Mouse (Mus musculus): Measurements from ENCODE around the gene Acadvl. TPM values are rescaled to one million over a fixed set of nuclear protein-coding genes. Genes with fewer than 3 reads are reported as not detected.

Acadvl gene
- polyA plus RNA-seq, 1 experiment from 2014 or later: 94.1 TPM

DNA sequence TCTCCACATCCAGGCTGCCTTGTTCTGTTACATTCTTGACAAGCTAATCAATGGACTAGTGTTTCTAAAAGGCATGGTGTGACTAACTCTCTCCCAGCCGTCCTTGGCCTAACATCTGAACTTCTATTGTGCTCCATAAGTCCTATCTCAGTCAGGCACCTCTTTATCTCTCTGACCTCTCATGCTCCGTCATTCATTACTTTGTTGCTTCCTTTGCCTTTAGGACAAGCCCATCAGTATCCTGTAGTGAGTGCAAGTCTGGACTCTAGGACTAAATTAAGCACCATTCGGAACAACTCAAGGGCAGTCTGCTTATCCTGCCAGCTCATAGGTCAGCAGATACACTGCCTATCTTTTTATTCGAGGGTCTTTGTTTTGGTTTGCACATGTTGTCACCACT, 38.9 kb downstream of the Acadvl start:
- Histone ChIP-seq H3K27me3 (ENCODE audit: control insufficient read depth, insufficient read depth, low read length) (no peaks in the 10 kb centered on the region), H3K4me2 (no peak overlapping the region), H3K27ac (ENCODE audit: low read depth, low read length) (no peak overlapping the region), H3K9ac (ENCODE audit: low read depth, low read length) (no peak overlapping the region), H3K4me3 (ENCODE audit: low read depth, low read length) (no peak overlapping the region), H3K4me1 (ENCODE audit: control insufficient read depth, insufficient read depth, low read length) (peaks cover 4% of the 10 kb centered on the region; the same call in 1 of the 2 replicates), H3K9me3 (replicated peaks; ENCODE audit: control insufficient read depth, low read length) (no peaks in the 10 kb centered on the region), H3K36me3 (ENCODE audit: control insufficient read depth, insufficient read depth, low read length) (peaks cover 26% of the 10 kb centered on the region)
- WGBS (ENCODE audit: insufficient replicate concordance): 54% methylated on average over 4 of the region's 4 CpGs
- ATAC-seq (replicated peaks; ENCODE audit: insufficient number of reproducible peaks, low FRiP score, low TSS enrichment): no peak

DNA sequence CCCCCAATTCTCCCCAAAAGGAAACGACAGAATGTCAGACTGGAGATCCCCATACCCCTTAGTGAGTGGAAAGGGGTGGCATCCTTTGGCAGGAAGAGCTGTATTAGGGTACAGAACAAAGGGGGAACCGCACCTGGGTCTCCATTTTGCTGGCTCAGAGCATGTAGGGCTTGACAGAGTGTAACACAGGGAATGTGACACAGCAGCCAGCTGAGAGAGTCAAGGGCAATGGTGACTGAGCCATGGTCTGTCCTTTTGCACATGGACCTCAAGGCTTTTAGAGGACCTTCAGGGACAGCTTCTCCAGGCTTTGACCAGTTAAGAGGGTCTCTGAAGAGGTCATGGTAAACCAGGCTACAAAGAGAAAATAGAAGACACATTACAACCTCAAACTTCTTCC, 40.3 kb downstream of the Acadvl start:
- H3K9me3 ChIP-seq (replicated peaks; ENCODE audit: control insufficient read depth, low read length): no peaks in the 10 kb centered on the region
- H3K27ac ChIP-seq (ENCODE audit: low read depth, low read length): no peak overlapping the region
- no peak overlapping the region for H3K9ac ChIP-seq (ENCODE audit: low read depth, low read length)
- no peak overlapping the region for H3K4me2 ChIP-seq
- peaks cover 33% of the 10 kb centered on the region for H3K36me3 ChIP-seq (ENCODE audit: control insufficient read depth, insufficient read depth, low read length)
- H3K27me3 ChIP-seq (ENCODE audit: control insufficient read depth, insufficient read depth, low read length): no peaks in the 10 kb centered on the region
- ATAC-seq (replicated peaks; ENCODE audit: insufficient number of reproducible peaks, low FRiP score, low TSS enrichment): no peak
- WGBS (ENCODE audit: insufficient replicate concordance): 79% methylated on average over 2 of the region's 2 CpGs
- peaks cover 4% of the 10 kb centered on the region; the same call in 1 of the 2 replicates for H3K4me1 ChIP-seq (ENCODE audit: control insufficient read depth, insufficient read depth, low read length)
- H3K4me3 ChIP-seq (ENCODE audit: low read depth, low read length): no peak overlapping the region

- no peak overlapping the region for H3K27ac ChIP-seq (ENCODE audit: low read depth, low read length)
- ATAC-seq (replicated peaks; ENCODE audit: insufficient number of reproducible peaks, low FRiP score, low TSS enrichment): no peak
- no peak overlapping the region for H3K4me2 ChIP-seq
- no peak overlapping the region for H3K4me3 ChIP-seq (ENCODE audit: low read depth, low read length)
- no peaks in the 10 kb centered on the region for H3K9me3 ChIP-seq (replicated peaks; ENCODE audit: control insufficient read depth, low read length)
- H3K4me1 ChIP-seq (ENCODE audit: control insufficient read depth, insufficient read depth, low read length): peaks cover 9% of the 10 kb centered on the region
- WGBS (ENCODE audit: insufficient replicate concordance): 83% methylated on average over 3 of the region's 3 CpGs
- H3K36me3 ChIP-seq (ENCODE audit: control insufficient read depth, insufficient read depth, low read length): peaks cover 28% of the 10 kb centered on the region
- peaks cover 17% of the 10 kb centered on the region for H3K27me3 ChIP-seq (ENCODE audit: control insufficient read depth, insufficient read depth, low read length)
- no peak overlapping the region for H3K9ac ChIP-seq (ENCODE audit: low read depth, low read length)
These were observed 44.4 kb downstream of the Acadvl start for GRCm38 (mm10) chr11:69970775-69971174.

GRCm38 (mm10) chr11:69970222-69970621, 45.0 kb downstream of the Acadvl start:
- peaks cover 26% of the 10 kb centered on the region for H3K36me3 ChIP-seq (ENCODE audit: control insufficient read depth, insufficient read depth, low read length)

GRCm38 (mm10) chr11:69968793-69969192, 46.4 kb downstream of the Acadvl start:
- H3K27me3 ChIP-seq (ENCODE audit: control insufficient read depth, insufficient read depth, low read length): peaks cover 37% of the 10 kb centered on the region
- peaks cover 15% of the 10 kb centered on the region for H3K36me3 ChIP-seq (ENCODE audit: control insufficient read depth, insufficient read depth, low read length)

More at GRCm38 (mm10) chr11:69970222-69970621, 45.0 kb downstream of the Acadvl start:
- no peaks in the 10 kb centered on the region for H3K9me3 ChIP-seq (replicated peaks; ENCODE audit: control insufficient read depth, low read length)
- peaks cover 10% of the 10 kb centered on the region for H3K4me1 ChIP-seq (ENCODE audit: control insufficient read depth, insufficient read depth, low read length)
- peaks cover 23% of the 10 kb centered on the region for H3K27me3 ChIP-seq (ENCODE audit: control insufficient read depth, insufficient read depth, low read length)
- no peak for ATAC-seq (replicated peaks; ENCODE audit: insufficient number of reproducible peaks, low FRiP score, low TSS enrichment)
- 81% methylated on average over 6 of the region's 6 CpGs for WGBS (ENCODE audit: insufficient replicate concordance)
- no peak overlapping the region for H3K9ac ChIP-seq (ENCODE audit: low read depth, low read length)
- H3K4me3 ChIP-seq (ENCODE audit: low read depth, low read length): no peak overlapping the region
- no peak overlapping the region for H3K4me2 ChIP-seq
- no peak overlapping the region for H3K27ac ChIP-seq (ENCODE audit: low read depth, low read length)

DNA sequence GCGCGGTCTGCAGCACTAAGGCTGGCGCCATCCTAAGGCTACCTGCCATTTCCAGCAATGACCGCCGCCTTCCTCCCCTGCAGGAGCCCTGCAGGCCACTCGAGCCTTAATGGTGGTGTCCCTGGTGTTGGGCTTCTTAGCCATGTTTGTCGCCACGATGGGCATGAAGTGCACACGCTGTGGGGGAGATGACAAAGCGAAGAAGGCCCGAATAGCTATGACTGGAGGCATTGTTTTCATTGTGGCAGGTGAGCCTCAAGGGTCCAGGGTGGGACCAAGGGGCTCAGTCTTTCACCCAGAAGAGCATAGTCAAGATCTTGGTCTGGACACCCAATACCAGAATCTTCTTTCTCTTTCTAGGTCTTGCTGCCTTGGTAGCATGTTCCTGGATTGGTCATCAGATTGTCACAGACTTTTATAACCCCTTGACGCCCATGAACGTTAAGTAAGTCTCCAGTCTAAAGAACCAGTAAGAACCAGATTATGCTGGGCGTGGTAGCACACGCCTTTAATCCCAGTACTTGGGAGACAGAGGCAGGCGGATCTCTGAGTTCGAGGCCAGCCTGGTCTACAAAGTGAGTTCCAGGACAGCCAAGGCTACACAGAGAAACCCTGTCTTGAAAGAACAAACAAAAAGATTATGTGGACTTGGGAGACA, 48.2 kb downstream of the Acadvl start:
- Histone ChIP-seq H3K4me1 (ENCODE audit: control insufficient read depth, insufficient read depth, low read length) (peaks cover 10% of the 10 kb centered on the region), H3K36me3 (ENCODE audit: control insufficient read depth, insufficient read depth, low read length) (peaks cover 13% of the 10 kb centered on the region), H3K9me3 (replicated peaks; ENCODE audit: control insufficient read depth, low read length) (no peaks in the 10 kb centered on the region), H3K4me3 (ENCODE audit: low read depth, low read length) (peak overlapping the region; percentile 33), H3K4me2 (peak overlapping the region; percentile 73), H3K9ac (ENCODE audit: low read depth, low read length) (peak overlapping the region; percentile 56), H3K27me3 (ENCODE audit: control insufficient read depth, insufficient read depth, low read length) (peaks cover 53% of the 10 kb centered on the region), H3K27ac (ENCODE audit: low read depth, low read length) (no peak overlapping the region)
- no peak for ATAC-seq (replicated peaks; ENCODE audit: insufficient number of reproducible peaks, low FRiP score, low TSS enrichment)
- 38% methylated on average over 17 of the region's 17 CpGs for WGBS (ENCODE audit: insufficient replicate concordance)

More at GRCm38 (mm10) chr11:69968793-69969192, 46.4 kb downstream of the Acadvl start:
- Histone ChIP-seq H3K4me3 (ENCODE audit: low read depth, low read length) (no peak overlapping the region), H3K9me3 (replicated peaks; ENCODE audit: control insufficient read depth, low read length) (no peaks in the 10 kb centered on the region), H3K4me1 (ENCODE audit: control insufficient read depth, insufficient read depth, low read length) (peaks cover 10% of the 10 kb centered on the region), H3K27ac (ENCODE audit: low read depth, low read length) (no peak overlapping the region), H3K4me2 (no peak overlapping the region), H3K9ac (ENCODE audit: low read depth, low read length) (no peak overlapping the region)
- WGBS (ENCODE audit: insufficient replicate concordance): 78% methylated on average over 4 of the region's 4 CpGs
- ATAC-seq (replicated peaks; ENCODE audit: insufficient number of reproducible peaks, low FRiP score, low TSS enrichment): no peak

DNA sequence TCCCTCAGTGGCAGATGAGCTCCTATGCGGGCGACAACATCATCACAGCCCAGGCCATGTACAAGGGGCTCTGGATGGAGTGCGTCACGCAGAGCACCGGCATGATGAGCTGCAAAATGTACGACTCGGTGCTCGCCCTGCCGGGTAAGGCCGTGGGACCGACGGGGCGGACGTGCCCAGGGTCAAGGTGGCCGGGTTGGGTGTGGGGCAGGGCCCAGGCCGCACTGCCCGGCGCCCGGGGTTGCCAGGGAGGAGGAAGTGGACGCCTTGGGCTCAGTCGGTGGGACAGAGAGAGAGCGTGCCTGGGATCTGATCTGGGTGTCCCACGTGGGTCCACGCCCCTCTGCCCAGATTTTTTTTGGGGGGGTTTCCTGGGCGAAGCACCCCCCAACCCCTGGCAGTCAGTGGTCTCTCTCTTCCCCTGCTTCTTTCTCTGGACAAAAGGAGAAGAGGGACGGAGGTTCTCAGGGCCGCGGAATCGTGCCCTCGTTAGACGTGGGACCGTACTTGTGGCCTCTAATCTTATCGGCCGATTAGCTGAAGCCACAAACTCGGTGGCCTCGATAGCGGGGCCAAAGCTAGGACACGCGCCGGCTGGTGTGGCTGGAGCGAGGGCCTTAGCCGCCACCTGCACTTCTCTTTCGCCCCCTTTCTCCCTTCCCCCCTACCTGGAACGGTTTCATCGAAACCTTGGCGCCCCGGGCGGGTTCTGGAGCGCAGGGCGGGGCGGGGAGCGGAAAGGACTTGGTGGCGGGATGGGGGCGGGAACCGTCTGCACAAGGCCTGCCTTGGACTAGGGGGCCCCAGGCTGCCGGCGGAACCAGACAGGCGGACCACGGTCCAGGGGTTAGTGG, 49.0 kb downstream of the Acadvl start:
- peak overlapping the region; percentile 73 for H3K4me2 ChIP-seq
- H3K4me1 ChIP-seq (ENCODE audit: control insufficient read depth, insufficient read depth, low read length): peaks cover 10% of the 10 kb centered on the region
- no peak overlapping the region for H3K27ac ChIP-seq (ENCODE audit: low read depth, low read length)
- peaks cover 59% of the 10 kb centered on the region for H3K27me3 ChIP-seq (ENCODE audit: control insufficient read depth, insufficient read depth, low read length)
- H3K9ac ChIP-seq (ENCODE audit: low read depth, low read length): peak overlapping the region; percentile 56
- H3K9me3 ChIP-seq (replicated peaks; ENCODE audit: control insufficient read depth, low read length): no peaks in the 10 kb centered on the region
- 2% methylated on average over 59 of the region's 59 CpGs for WGBS (ENCODE audit: insufficient replicate concordance)
- H3K4me3 ChIP-seq (ENCODE audit: low read depth, low read length): peak overlapping the region; percentile 33
- peak; percentile 50; the same call in 1 of the 2 replicates for ATAC-seq (replicated peaks; ENCODE audit: insufficient number of reproducible peaks, low FRiP score, low TSS enrichment)
- peaks cover 8% of the 10 kb centered on the region for H3K36me3 ChIP-seq (ENCODE audit: control insufficient read depth, insufficient read depth, low read length)

- Histone ChIP-seq H3K27me3 (ENCODE audit: control insufficient read depth, insufficient read depth, low read length) (peaks cover 59% of the 10 kb centered on the region), H3K36me3 (ENCODE audit: control insufficient read depth, insufficient read depth, low read length) (peaks cover 6% of the 10 kb centered on the region), H3K4me1 (ENCODE audit: control insufficient read depth, insufficient read depth, low read length) (peaks cover 10% of the 10 kb centered on the region), H3K9ac (ENCODE audit: low read depth, low read length) (no peak overlapping the region; the same call in 1 of the 2 replicates), H3K4me3 (ENCODE audit: low read depth, low read length) (peak overlapping the region; percentile 33), H3K4me2 (peak overlapping the region; percentile 73), H3K9me3 (replicated peaks; ENCODE audit: control insufficient read depth, low read length) (no peaks in the 10 kb centered on the region), H3K27ac (ENCODE audit: low read depth, low read length) (no peak overlapping the region)
- WGBS (ENCODE audit: insufficient replicate concordance): 3% methylated on average over 49 of the region's 49 CpGs
- no peak for ATAC-seq (replicated peaks; ENCODE audit: insufficient number of reproducible peaks, low FRiP score, low TSS enrichment)
These were observed 49.8 kb downstream of the Acadvl start for GRCm38 (mm10) chr11:69965271-69966005.

Measured in heart, embryonic 11.5 days (tissue).